Mouse (Mus musculus): ENCODE measurements around the gene Il21r. TPM values are rescaled to one million over a fixed set of nuclear protein-coding genes. Genes with fewer than 3 reads are reported as not detected.

The Il21r gene
- total RNA-seq, 4 experiments from 2014 or later = 0.70 to 1.6 (median 0.96) TPM

DNA sequence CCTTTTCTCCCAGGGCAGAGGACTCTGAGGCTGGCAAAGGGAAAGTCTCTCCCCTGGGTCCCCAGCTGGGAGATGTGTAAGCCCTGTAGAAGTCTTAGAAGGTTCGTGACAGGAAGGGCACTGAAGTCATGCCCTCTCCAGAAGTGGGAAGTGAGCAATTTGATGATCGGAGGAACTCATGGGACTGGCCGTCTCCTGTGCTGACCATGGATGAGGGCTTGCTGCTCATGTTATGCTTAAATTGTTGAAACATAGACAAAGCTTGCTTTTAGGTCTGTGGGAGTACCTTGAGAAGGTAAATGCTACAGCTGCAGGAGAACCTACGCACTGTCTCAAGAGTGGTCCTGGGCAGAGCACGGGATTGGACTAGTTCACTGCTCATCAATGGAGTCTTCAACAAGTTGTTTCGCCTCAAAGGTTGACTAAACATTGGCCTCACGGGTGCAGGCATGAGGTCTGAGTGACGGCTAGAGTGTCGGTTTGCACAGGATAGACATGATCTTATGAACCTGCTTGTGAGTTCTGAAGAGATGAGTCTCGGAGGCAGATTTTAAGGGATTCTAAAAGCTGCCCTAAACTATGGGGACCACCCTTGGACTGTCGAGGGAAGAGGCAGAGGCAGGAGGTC is 1.3 kb upstream of the Il21r start:
- DNase-seq = no peak

DNA sequence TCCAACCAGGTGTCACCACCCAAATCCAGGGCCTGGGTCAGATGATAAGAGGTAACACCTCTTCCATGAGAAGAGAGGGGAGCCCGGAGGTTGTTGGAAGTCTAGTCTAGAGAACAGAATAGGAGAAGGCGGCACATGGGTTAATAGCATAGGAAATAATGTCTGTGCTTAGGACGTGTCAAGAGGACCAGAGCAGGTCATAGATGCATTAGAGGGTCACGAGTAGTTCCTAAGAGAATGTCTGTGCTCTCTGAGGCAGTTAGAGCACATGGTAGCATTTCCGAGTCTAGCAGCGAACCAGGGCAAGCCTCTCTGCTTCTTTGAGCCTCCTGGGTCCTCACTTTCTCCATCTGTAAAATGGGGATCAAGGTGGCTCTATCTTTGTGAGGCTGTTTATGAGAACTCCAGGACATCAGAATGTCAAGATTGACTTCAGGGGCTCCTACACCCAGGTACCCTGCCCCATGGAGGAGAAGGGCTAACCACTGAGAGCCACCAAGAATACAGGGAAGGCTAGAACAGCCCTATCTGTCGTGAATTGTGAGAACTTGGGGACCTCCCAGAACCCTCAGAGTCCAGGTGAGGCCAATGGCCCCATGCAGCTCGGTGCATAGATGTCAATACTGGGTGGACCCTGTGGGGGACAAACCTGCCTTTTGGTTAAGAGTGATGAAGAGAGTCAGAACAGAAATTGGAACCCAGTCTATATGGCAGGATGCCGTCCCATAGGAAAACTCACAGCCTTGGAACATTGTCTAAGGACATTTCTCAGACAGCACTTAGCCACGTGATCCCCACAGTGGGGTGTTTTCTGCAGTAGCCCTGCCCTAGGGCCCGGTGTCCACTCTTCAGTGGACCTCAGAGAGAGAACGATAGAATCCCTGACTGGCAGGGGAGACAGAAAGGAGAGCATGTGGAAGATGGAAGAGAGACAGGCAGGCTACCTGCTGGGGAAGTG is 1.4 kb downstream of the Il21r start:
- DNase-seq = no peak

DNA sequence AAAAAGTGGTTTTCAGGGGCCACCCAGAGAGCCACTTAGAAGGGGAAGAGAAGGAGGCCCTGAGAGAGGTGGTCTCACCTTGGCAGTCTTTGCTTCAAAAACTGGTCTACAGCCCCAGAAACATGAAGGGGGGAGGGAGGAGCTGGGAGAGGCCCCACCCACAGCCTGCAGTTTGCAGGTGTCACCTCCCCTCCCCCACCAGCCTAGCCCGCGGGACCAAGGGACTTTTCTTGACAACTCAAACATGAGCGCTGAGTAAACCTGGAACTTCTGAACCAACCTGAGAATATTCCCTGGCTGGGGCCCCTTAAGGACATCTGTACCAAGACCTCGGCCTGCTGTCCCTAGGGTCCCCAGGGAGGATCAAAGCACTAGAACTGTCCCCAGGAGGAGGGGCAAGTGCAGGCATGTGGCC is 2.5 kb downstream of the Il21r start:
- no peak for DNase-seq

DNA sequence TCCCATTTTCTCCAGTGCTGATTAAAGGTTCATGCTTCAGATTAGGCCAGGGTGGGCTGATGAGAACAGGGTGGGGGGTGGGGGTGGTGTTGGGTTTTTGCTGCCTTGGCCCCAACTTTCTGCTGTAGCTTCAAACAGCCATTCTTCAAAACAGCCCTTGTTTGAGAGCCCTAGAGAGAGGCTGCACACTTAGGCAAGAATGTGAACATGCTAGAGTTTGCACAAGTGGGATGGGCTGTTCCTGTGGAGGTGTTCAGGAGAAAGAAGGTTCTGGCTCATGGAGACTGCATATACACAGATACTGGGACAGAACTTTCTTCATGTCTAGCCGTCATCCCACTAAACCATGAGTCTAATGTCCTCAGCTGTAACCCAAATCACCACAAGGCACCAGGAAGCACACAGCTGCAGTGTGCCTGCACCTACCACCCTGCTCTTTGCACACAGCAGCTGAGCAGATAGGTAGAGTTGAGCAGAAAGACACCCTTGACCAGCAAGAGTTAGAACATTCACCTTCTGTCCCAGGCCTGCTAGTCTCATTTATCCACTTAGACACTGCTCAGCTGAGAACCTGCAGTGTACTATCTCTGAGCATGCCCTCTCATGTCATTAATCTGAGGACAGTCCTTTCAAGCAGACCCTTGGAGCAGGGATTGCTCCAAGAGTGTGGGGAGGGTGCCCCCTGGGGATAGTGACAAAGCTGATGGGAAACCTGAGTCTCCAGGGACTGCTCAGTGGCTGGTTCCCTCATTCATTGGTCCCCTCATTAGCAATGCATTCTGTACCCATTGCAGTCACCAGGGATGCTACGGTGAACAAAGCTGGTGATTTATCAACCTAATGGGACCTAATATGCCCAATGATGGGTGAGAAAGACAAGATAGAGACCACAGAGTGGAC is 3.3 kb downstream of the Il21r start:
- DNase-seq = no peak

DNA sequence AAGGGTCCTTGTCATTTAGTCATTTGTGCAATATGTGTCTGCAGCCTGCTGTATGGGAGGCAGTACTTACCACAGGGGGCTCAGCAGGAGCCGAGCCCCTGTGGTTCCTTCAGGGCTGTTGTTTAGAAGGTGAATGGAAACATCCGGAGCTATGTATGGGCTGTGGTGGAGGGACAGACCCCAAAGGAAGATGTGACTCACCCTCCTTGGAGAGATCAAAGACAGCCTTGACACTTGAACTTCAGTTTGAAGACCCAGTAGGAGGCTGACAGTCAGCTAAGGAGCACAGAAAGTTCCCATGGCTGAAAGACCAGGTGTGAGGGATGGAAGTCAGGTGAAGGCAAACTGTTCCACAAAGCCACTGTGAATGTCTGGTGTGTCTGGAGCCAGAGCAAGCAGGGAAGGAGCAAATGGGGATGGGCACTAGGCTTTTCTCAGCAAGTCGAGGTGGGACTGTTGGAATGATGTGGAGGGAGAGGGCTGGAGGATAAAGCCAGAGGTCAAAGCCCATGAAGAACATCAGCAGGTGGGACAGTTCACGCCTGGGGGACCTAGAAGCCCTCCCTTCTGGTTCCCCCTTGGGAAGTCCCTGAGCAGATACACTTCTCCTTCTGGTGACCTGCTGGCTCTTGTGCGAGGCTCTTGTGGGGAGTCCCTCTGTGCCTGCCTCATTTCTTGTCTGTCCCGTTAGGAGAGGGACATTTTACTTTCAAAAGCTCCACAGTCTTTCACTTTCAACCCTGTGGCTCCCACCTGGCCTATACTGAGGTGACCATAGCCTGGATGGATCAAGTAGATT is 4.4 kb downstream of the Il21r start:
- no peak for DNase-seq

DNA sequence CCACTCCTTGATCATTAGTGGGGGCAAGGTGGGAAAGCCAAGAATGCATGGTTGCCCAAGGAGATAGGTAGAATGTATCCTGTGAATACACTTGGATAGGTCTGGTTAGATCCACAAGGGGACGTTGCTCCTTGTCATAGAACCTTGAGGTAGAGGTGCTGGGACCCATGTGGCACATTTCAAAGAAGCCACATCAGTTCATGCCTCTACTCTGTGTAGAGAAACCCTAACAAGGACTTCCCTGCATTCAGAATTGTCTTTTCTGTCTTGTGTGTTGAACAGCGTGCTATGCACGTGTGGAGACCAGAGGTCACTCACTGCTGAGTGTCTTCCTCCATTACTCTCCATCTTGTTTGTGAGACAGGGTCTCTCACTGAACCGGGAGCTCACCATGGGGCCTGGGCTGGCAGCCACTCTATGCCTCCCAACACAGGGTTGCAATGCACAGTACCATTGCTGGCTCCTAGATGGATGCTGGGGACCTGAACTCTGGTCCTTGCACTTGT is 5.0 kb downstream of the Il21r start:
- no peak for DNase-seq

DNA sequence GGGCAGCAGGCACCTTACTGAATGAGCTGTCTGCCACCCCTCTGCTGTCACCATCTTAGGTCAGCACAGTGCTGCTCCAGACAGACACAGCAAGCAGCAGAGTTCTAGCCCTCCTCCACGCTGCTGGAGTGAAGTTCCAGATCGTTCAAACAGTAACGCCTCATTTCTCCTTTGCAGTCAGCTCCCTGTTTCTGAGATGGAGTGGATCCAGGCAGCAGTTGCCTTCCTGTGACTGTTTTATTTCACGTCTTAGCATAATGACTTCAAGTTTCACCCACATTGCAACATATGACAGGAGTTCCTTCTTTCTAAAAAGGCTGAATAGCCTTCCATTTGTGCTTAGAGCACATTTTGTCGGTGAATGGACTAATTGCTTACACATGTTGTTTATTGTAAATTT is 10.3 kb downstream of the Il21r start:
- DNase-seq = no peak

DNA sequence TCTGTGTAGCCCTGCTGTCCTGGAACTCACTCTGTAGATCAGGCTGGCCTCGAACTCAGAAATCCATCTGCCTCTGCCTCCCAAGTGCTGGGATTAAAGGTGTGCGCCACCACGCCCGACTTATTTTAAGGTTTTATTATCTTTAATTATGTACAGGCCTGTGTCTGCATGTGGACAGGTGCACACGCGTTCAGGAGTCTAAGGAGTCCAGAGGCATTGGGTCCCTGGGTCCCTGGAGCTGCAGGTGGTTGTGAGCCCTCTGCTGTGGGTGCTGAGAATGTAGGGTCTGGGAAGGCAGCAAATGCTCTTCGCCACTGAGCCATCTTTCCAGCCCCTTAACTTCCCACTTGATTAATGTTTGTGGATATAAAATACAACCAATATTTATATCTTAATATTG is 12.2 kb downstream of the Il21r start:
- no peak for DNase-seq

DNA sequence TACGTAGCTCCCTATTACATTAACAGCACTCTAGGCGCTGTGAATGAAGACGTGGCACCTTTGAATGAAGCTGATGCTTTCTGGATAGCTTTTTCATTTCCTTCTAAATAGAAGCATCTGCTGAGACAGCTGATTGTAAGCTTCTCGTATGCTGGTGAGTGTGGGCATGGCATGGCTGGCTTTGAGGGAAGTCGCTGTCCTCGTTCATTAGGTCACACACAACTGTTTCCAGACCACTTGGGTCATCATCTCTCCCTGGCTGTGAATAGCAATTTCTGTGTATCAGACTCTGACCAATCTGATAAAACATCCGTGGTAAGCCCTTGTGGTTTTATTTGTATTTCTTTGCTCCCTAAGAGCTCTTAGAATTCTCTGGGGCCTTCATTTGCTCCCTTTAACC is 14.8 kb downstream of the Il21r start:
- no peak for DNase-seq

DNA sequence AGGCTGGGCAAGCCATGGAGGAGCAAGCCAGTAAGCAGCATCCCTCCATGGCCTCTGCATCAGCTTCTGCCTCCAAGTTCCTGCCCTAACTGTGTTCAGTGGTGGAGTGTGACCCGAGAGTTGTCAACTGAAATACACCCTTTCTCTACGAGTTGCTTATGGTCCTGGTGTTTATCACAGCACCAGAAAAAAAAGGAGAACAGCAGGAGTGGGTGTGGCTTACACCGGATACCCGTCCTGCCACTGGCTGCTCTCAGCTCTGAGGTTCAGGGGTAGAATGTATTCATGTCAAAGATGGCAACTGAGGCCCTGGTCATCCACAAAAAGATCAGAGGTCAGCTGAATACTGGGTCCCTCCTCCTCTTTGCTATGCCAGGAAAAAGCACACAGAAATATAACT is 16.8 kb downstream of the Il21r start:
- no peak for DNase-seq

DNA sequence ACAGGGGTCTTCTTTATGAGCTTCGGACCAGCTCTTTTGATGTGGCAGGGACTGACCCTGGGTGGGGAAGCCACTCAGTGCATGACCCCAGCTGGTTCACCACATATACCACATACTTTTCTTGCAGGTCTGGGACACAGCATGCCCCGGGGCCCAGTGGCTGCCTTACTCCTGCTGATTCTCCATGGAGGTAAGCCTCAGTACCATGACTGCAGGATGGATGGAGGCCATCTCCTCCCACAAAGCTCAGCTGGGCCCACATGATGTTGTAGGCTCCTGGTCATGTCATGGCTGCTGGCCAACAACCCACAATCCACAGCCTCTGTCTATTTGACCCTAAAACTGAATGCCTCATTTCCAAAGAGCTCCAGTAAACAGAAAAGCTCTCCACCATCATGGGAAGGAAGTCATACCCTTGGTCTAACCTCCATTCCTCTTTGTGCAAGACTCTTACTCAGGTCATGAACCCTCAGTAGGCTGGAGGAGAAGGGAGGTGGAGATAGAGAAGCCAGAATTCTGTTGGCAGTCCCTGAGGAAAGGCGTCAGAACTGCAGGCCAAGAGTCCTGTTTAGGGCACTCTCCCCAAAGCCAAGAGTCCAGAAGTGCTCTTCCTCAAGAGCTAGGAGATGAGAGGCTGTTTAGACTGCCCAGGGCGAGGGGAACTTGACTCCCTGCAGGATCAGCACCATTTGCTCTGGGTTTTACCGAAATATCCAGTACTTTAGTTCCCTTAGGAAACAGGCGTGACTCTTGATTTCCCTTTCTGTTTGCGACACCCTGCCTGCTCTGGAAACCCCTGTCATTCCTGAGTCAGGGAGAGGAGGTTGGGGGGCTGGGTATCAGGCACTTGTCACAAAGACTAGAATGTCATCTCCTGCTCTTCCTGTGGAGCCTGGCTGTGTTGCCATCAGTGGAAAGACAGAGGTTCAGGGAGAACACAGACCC is 19.8 kb downstream of the Il21r start:
- no peak for DNase-seq

DNA sequence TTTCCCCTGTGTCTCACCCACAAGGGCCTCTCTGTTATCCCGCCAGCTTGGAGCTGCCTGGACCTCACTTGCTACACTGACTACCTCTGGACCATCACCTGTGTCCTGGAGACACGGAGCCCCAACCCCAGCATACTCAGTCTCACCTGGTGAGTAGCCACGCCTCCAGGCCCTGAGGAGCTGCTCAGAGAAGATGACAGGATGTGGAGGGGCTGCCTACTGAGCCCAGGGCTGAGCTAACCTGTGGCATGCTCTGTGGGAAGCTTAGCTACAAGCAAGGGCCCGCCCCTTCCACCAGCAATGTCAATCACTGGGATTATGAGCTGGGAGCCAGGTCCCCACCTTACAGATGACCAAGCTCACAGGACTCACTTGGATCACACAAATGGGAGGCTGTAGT is 22.0 kb downstream of the Il21r start:
- no peak for DNase-seq

DNA sequence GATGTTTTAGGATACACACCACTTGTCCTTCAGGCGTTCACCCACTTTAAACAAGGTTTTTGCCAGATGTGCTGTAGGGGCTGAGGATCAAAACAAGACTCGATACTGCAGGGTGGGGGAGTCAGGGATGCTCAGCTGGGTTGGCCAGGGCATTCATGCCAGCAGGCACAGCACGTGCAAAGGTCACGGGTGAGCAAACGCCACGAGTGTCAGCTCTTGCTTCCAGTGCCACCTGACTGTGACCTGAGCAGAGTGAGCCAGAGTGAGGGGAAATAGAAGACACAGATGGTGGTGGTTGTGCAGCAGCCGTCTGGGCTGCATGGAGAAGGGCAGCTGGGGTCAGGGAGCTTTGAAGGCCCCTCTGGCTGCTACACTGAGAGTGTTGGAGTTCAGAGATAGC is 22.6 kb downstream of the Il21r start:
- no peak for DNase-seq

DNA sequence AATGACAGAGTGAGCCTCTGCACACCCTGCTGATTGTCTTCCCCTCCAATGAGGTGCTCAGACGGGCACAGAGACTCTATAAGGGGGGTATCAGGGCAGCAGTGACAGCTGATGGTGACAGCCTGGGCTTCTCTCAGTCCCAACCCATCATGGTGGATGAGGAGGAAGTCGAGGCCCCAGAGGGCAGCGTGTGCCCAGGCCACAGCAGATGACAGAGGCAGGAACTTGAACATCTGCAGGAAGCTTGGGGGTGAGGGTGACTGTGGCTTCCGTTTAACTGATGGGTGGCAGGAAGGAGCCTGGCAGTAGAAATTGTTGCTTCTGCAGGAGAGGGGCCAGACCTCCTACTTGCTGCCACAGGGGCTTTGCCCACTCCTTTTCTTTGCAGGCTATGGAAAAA is 27.1 kb downstream of the Il21r start:
- DNase-seq = no peak

DNA sequence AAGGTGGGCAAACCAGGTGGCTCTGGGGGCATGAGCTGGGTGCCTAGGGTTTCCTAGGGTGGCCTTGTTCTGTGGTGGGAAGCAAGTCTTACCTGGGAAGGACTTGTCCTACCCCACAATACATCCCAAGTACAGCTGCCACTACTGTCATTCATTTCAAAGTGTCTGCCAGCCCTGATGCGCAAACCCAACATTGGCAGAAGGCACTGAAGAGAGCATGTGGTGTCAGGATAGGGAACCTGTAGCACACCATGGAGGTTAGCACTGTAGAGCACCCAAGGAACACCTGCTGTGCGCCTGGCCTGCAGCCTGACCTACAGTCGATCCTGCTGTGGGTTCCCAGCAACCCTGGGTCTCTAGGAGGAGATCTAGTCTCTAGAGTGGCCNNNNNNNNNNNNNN is 27.8 kb downstream of the Il21r start:
- DNase-seq = no peak

DNA sequence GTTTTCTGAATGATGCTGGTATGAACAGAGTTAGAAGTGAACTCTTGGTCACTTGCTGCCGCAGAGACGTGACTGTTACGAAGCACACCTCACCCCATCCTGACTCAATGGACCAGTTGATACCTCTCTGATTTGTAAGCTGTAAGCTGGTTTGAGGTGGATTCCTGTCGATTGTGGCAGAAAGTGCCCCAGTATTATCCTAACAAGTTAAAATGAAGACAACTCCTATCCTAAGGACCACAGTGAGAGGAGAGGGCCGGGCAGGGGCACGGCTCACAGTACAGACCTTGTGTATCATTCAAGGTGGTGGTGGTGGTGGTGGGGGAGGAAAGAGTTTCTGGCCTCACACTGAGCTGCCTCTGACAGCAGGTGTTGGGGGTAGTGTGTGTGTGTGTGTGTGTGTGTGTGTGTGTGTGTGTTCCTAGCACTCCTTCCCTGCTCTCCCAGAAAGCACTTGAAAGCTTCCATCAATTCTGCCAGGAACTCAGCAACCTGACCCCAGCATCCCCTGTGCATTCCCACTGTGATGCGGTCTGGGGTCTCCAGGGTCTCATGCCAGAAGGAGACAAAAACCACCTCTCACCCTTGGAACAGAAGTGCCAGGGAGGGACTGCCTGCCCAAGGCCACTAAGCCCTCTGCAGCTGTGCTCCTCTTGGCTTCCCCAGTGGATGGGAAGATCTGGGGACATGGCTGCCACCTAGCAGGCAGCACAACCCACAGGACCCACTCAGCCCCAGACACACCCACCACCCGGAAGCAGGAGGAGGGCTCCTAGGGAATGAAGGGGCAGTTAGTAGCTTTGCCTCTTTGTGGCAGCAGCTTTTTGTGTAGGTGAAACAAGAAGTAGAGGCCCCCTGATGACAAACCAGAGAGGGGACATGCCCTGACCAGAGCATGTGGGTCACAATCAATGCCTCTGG is 34.3 kb downstream of the Il21r start:
- DNase-seq = no peak

DNA sequence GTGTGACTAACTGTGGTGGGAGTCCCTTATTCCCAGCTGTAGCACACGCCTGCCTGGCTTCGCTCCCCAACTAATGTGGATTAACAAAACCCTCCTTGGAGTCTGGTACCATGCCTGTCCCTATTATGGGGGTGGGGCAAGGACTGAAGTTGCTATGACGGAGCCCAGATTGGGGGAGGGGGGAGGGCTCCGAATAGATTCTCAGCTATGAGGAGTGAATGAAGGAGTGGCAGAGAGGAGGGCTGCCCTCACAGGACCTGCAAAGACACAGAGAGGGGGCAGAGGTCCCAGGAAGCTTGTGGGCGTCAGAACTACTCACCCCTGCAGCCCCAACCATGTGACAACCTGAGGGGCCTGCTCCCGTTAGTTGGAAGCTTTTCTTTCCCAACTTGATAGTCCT is 35.1 kb downstream of the Il21r start:
- DNase-seq = no peak

DNA sequence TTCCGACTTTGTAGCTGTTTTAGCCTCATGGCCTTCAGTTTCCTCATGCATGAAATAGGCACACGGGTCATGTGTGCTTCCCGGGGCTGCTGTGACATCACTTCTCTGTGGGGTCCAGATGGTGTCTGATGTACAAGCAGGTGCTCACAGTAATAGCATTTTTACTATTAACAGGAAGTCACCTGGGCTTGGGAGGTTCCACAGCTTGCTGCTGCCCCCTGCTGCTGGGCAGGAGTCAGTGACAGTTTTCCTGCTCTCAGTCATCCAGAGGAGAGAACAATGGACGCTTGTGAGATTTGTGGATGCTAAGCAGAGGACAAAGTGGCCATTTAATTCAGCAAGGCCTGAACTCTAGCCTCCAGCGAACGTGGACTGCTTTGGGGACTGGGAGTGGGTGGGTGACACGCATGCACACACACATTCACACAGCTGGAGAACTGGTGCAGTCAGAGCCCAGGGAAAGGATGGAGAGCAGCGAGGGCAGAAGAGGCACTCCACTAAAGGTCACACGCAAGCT is 35.7 kb downstream of the Il21r start:
- DNase-seq = peak; percentile 37

DNA sequence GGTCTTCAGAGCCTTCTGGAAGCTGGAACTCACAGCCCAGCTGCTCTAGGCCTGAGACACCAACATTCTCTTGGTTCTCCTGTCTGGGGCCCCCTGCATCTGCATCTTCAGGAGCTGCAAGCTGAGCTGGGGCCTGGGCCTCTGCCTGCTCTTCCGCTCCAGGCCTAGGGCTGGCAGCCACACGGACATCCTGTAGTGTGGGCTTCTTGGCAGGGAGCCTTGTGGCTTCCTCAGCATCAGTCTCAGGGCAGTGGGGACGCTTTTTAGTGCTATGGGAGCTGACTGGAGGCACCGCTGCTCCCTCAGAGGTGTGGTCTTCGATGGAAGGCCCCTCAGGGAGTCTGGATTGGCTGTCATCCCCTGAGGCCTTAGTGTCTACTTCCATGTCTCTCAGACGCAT is 40.7 kb downstream of the Il21r start:
- no peak for DNase-seq

Data from adrenal gland, adult 8-10 months (tissue).